Mouse (Mus musculus): ENCODE measurements around the gene Gm9844.

The Gm9844 gene

GRCm38 (mm10) chr7:24901114-24901513 lies 39.1 kb downstream of the Gm9844 start:
- in situ Hi-C loops (cut with MboI) = loop anchor here (5.0 kb wide), 1 partner anchor 66 kb away; no protein-coding TSS in a partner anchor

- in situ Hi-C loops (cut with MboI) = loop anchor here (5.0 kb wide), 1 partner anchor 65 kb away; no protein-coding TSS in a partner anchor
These were observed 39.8 kb downstream of the Gm9844 start for GRCm38 (mm10) chr7:24901842-24902241.

- in situ Hi-C loops (cut with MboI) = loop anchor here (5.0 kb wide), 1 partner anchor 65 kb away; no protein-coding TSS in a partner anchor
These were observed 40.2 kb downstream of the Gm9844 start for GRCm38 (mm10) chr7:24902264-24902629.

- in situ Hi-C loops (cut with MboI) = loop anchor here (5.0 kb wide), 1 partner anchor 64 kb away; no protein-coding TSS in a partner anchor
These were observed 40.8 kb downstream of the Gm9844 start, which contains the start of gene Arhgef1 for GRCm38 (mm10) chr7:24902630-24903443. Arhgef1 (plus strand) TSS chr7:24902912.

DNA sequence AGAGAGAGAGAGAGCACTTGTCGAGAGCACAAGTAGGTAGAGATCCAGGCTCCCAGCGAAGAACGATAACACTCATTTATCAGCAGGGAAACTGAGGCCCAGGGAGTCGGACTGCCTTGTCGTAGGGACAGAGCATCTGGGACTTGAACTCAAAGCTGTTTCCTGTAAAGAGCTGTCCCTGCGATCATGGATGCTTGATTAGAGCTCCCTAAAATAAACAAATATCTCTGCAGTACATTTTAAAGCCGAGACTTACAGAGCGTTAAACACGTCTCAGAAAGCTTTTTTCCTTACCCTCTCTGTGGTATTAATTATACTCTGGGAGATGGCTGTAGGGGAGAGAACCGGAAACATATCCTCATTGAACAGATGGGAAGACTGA lies 41.4 kb downstream of the Gm9844 start:
- in situ Hi-C loops (cut with MboI) = loop anchor here (5.0 kb wide), 1 partner anchor 64 kb away; no protein-coding TSS in a partner anchor

DNA sequence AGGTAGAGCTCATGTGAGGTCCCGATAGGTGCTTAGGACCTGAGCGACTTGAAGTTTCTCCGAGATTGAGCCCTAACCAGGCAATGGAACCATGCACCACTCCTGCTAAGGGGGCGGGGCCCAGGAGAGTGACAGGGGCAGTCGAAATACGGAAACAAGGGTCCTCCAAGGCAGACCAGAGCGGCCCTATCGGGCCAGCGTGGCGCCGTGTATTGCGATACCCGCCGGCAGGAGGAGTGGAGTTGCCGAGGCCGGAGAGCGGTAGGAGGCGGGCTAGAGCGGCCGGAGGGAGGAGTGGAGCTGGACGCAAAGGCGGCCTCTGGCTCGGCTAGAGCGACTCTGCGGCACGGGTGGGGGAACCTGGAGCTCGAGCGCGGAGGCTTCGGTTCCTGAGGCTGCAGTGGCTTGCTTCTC lies 42.1 kb downstream of the Gm9844 start:
- in situ Hi-C loops (cut with MboI) = loop anchor here (5.0 kb wide), 1 partner anchor 63 kb away; no protein-coding TSS in a partner anchor

DNA sequence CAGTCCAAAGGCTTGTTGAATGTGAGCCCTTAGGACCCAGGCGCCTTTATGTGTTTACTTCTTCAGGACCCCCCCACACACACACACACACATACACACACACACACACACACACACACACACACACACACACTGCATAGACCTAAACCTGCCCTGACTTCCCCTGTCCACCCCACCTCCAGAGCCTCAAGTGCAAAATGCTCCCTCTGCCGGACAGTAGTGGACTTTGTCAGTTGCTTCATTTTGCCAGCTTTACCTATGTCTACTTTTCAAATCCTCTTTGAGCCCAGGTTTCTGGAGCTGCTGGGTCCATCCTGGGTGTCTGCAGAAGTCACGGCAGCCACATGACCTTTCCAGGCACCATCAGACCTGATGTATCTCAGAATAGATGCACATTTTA lies 42.9 kb downstream of the Gm9844 start:
- in situ Hi-C loops (cut with MboI) = loop anchor here (5.0 kb wide), 1 partner anchor 62 kb away; no protein-coding TSS in a partner anchor

GRCm38 (mm10) chr7:24906551-24906950 lies 44.5 kb downstream of the Gm9844 start:
- in situ Hi-C loops (cut with MboI) = no loop called here

- in situ Hi-C loops (cut with MboI) = no loop called here
These were observed 45.3 kb downstream of the Gm9844 start for GRCm38 (mm10) chr7:24907211-24907748.

Data from mature B cell (primary cell).